Mouse (Mus musculus): ENCODE data around the gene Tbc1d2b.

DNA sequence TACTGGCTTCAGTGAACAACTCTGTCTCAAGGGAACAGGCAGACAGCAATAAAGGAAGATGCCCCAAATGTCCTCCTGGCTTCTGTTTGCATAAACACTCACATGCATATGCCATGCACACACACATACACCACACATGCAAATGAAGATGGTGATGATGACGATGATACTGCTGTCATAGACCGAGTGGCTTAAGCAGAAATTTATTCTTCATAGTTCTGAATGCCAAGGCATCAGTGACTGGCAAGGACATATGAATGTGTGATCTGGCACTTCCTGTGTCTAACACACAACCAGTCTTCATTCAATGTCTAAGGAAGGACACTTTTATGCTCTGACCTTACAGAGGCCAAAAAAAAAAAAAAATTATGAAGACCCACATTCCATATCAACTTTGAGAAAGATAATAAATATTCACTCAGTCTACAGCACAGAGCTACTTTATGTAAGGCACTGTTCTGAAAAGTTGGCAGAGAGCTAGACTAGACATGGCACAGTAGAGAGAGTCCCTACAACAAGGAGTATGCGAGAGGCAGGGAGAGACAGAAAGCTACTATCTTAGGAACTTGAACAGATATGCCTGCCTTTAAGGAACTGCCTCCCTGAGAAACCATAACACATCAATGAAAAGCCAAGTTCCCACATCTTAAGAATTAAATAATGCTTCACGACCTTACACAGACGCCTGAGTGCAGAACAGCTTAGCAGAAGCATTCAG is 5.1 kb downstream of the Tbc1d2b start:
- TF ChIP-seq POLR2A (IDR thresholded peaks at IDR 0.05; ENCODE audit: low read depth, low read length) (no peak), CTCF (conservative IDR thresholded peaks at IDR 0.05; ENCODE audit: insufficient read depth, insufficient read length, low read depth, low read length) (no peak)

All from kidney, adult 2 months (tissue).